Mouse (Mus musculus) layer of hippocampus, adult 18-20 months (tissue): ENCODE results near the gene Hist1h2ac. TPM values are rescaled to one million over a fixed set of nuclear protein-coding genes. Genes with fewer than 3 reads are reported as not detected.
A peak's percentile ranks its signal among the peaks of the same experiment; 100 is the strongest.
"Not testable (repeated sequence)": the region's sequence is repeated elsewhere in the genome, so short reads cannot be mapped to it uniquely, and the experiment has no call there.

Experiments used
- DNase-seq, 2 experiments: peaks; one replicate each; pipeline ENCODE4 v3.0.0; 2022; ENCODE audit warnings: low spot score in 2 of 2
- total RNA-seq, 2 experiments: library from RNA; stranded (reverse); gene quantifications; 2 replicates each; pipeline ENCODE4 v1.2.3; 2021

The Hist1h2ac gene
- total RNA-seq, 2 experiments from 2014 or later = 2.3 to 3.4 TPM

DNA sequence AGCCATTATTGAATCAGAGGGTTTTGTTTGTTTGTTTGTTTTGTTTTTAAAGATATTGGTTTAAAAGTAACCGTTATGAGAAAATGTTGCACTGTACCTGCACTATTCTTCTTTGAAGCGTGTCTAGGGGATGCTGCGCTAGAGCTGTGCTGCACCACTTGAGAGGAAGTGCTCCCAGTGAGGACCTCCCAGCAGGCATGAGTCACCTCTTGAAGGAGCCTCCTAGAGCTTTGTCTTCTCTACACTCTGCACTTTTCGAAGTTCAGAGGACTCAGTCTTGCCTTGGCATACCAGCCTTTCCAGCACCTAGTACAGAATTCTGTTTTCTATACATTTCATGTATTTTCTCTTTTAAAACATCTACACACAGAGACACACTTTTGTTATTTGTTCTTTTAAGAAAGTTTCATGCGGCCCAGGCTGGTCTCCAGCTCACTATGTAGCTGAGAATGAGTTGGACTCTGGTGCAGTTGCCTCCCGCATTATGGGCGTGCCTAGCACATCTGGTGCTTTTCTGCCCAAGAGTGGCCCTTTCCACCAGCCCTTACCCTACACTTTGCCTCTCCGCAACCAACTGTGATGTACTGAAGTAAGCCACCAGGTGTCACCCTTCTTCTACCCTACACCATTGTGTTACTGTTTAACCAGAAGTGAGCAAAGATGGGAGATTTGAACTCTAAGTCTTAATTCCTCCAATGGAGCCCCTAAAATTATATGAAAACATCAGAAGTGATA lies 17.2 kb upstream of the Hist1h2ac start:
- DNase-seq = peak; percentile 64 to 87

DNA sequence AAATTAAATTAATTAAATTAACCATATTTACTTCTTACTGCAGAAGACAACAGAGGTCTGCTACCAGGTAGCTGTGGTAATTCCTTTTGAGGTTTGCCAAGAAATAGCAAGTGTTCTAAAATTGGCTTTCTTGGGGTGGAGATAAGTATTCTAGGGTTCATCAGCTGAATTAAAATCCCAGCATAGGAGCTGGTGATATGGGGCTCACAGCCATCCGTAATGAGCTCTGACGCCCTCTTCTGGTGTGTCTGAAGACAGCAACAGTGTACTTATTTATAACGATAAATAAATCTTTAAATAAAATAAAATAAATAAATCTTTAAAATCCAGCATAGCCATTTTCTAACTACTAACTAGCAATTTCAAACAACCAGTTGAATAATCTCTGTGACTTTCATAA lies 16.0 kb upstream of the Hist1h2ac start:
- no peak for DNase-seq

DNA sequence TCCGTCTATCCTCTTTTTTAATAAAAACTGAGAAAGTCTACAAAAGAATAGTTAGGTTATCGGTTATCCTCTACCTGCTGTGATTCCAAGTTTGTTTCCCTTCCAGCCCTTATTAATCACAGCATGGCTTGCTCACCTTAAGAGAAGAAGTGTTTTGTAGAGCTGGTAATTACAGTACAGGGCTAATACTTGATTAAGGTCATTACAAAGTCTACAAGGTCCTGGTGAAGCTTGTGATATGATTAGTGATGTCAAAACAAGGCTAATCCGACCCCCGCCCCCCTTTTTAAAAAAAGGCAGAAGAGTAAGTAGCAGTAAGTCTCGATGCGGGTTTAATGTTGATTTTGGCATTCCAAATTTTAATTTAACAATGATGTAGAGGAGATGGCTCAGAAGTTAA lies 15.2 kb upstream of the Hist1h2ac start:
- DNase-seq = no peak

DNA sequence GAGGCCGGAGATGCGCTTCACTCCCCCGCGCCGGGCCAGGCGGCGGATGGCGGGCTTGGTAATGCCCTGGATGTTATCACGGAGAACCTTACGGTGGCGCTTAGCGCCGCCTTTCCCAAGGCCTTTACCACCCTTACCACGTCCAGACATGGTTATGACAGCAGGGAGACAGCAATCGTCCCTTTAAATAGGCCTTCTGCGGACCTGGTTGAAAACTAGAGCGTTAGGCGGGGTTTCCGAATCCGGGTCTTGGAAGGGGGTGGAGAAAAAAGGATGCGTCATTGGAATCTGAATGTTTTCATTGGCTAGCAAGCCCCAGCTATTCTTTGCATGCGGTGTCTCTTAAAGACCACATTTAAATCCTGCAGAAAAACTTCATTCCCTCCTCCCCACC lies 14.5 kb upstream of the Hist1h2ac start, which contains the start of gene Hist1h4c:
Hist1h4c (minus strand) TSS at position 155 of the 394 bp plus-strand sequence.
- DNase-seq = peak; percentile 98 to 99

DNA sequence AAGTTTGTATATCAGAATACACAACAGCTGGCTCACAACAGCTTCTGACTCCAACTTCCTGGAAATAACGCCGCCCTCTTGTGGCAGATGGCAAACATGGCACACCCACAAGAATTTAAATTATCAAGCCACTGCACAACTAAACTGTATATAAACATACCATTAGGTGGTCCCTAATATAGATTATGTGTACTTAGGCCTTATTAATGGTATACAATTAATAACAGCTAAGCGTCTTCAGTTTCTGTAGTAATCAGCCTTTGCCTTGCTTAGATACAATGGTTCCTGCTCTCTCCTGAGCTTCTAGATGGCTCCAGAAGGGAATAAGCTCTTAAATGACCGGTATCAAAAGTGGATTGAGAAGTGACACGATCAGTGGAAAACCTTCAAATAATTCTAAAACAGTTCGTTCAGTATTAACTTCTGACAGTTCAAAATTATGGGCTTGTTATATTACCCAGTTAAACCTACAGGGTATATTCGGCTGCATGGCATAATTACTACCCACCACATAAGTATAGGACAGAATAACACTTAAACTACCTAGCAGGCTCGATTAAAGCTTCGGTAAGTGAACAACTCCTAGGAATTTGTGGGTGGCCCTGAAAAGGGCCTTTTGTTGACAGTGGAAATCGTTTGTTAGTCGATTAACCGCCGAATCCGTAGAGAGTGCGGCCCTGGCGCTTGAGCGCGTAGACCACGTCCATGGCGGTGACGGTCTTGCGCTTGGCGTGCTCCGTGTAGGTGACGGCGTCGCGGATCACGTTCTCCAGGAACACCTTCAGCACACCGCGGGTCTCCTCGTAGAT lies 13.9 kb upstream of the Hist1h2ac start:
- DNase-seq = peak in 1 of 2 experiments; percentile 53

DNA sequence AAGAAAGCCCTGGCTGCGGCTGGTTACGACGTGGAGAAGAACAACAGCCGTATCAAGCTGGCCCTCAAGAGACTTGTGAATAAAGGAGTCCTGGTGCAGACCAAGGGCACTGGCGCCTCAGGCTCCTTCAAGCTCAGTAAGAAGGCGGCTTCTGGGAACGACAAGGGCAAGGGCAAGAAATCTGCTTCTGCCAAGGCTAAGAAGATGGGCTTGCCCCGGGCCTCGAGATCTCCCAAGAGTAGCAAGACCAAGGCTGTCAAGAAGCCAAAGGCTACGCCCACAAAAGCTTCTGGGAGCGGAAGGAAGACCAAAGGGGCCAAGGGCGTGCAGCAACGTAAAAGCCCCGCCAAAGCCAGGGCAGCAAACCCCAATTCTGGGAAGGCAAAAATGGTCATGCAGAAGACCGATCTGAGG lies 12.3 kb upstream of the Hist1h2ac start:
- no peak for DNase-seq

DNA sequence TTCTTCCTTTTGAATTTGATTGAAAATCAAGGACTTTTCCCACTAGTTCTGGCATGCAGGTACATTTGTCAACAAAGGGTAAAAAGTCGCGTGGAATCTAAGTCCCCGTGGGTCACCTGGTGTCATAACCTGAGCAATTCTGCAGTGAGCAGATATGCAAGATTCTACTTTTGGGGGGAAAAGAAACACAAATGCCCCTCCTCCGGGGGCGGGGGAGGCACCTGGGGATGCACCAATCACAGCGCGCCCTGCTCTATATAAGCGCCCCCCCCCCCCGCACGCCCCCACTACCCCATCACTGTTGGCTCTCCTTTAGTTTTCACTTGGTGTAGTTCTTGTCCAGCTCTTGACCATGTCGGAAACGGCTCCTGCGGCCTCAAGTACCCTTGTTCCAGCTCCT lies 11.8 kb upstream of the Hist1h2ac start, which contains the start of gene Hist1h1t:
Hist1h1t (plus strand) TSS at position 301 of the 400 bp plus-strand sequence.
- DNase-seq = no peak

DNA sequence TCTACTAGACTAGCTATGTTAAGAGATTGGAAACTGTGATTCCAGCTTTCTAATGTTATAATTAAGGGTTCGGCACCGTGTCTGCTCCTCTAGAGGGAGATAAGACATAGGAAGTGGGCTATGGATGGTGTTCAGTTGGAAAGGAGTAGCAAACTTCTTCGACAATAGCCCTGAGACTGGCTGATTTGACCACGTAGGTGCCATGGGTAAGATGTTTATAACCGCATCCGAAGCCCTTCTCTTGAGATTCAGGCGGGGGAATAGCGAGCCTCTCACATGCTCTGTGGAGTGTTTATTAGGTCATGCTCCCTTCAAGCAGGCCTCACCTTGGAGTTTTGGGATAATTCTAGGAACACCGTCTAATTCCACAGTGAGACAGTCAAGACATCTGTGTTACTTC lies 11.2 kb upstream of the Hist1h2ac start:
- DNase-seq = no peak

DNA sequence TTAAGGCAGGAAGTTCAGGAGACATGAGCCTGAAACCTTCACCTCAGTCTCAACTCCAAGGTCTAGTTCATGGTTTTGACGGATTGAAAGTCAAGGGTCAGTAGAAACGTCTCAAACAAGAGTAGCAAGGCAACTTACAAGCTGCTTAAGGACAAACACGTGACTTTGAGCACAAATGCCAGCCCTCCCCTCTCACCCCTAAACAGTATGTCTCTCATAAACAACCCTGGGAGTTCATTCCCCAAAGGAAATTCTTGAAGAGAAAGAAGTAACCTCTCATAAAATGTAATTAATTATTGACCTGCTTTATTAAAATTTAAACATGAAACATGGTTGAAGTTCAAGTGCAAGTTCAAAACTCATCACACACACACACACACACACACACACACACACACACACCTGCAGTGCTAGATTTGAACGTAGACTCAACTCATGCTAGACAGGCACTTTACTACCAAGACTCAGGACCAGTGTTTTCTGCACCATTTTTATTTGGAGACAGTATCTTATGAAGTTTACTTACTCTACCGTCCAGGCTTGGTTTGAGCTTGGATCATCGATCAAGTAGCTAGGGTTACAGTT lies 10.2 kb upstream of the Hist1h2ac start:
- DNase-seq = no peak

DNA sequence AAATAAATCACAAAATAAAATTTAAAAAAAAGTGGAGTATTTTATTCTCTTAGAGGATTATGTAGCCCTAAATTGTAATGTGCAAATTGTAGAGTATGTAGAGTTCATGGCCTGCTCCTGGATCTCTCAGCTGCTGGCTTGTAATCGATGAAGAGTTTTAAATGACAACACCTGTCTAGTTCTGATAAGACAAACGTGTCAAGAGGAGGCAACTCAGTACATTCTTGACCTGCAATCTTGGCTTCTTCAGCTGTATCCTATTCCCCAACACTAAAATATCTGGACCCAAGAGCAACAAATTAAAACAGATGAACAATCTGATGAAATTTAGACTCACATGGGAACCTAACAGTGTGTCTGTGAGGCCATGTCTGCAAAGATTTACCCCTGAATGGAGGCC lies 5.7 kb upstream of the Hist1h2ac start:
- no peak for DNase-seq

DNA sequence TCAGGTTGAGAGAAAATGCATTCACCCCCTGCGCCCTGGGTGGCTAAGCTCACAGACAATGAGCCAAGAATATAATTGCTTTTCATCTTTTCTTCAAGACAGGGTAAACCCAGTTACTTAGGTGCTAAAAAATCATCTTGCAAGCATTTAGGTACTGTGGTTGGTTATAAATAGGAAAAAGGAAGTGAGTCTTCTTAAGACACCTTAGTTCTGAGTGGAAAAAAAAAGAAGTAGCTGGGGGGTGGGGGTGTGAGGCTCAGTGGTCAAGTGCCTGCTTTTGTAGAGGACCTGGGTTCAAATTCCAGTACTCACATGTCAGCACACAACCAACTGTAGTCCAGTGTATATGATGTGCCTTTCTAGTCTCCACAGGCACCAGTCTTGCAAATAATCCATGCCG lies 5.2 kb upstream of the Hist1h2ac start:
- DNase-seq = no peak

DNA sequence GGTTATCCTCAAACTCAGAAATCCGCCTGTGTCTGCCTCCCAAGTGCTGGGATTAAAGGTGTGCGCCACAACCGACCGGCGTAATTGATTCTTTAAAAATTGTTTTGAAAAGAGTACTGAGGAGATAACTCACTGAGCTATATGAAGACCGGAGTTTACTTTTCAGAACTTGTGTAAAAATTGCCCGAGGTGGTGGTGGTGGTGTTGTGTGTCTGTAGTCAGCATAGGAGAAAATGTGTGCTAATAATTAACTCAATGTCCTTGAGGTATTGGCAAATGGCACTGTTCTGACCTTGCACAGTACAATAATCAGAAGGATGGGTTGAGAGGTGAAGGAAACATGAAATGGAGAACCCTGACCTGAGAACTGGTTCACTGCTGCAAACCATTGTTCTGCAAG lies 4.2 kb upstream of the Hist1h2ac start:
- DNase-seq = no peak

DNA sequence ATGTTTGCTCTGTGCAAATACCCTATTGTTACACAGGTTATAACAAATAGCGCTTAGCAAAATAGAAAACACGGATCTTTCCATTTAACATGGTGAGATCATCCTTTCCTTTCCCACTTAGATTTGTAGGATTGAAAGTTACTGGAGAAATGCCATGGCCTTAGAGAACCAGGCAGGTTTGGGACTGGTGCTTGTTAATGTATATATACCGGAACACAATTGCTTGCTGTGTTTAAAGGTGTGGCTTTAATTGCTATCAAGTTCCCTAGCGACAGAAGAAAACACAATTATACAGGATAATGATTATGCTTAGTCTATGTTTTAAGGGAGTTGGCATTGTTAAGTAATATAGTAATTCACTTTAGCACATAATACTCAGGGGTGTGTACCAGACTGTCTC lies 3.4 kb upstream of the Hist1h2ac start:
- no peak for DNase-seq

DNA sequence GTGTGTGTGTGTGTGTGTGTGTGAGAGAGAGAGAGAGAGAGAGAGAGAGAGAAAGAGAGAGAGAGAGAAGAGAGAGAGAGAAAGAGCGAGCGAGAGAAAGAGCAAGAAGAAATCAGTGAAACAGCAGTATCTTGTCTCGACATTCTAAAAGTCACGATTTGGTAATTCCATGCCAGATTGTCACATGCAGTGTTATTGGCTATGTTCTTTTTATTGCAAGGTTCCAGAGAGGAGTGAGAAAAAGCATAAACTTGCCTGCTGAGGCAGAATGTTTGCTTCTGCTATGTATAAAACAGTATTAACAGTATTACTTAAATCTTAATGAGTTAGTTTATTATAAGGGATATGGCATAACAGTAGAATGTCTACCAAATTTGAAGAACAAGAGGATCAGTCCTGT lies 2.2 kb upstream of the Hist1h2ac start:
- DNase-seq = no peak

DNA sequence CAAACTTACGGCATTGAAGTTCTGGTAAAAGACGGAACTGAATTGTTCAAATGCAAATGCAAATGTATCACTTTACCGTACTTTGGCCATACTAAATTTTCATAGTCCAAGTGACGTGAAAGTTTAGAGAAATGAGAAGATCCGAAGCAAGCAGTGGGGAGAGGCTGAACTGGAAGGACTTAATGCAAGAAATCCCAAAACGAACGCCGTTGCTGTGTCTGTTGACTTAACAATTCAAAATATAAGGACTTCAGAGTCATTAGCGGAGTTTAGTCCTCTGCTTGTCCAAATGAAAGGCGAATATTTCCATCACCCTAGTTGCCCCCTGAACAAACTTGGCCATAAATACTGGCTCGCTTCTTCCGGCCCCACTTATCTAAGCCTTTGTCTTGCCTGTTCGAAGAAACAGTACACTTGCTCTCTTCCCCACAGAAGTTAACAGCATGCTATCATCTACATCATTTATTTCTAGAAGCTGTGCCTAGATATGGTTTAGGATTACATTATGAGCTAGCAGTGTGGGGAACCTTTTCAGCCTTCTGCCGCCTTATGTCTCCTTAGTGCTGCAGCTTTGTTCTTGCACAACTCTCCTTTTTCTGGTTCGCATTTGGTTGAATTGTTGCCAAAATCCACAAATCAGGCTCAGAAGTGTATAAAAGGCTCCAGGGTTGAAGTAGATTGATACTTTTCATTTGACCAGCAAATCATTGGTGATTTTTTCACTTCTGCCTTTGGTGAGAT lies 1.5 kb upstream of the Hist1h2ac start:
- DNase-seq = peak in 1 of 2 experiments; percentile 52

DNA sequence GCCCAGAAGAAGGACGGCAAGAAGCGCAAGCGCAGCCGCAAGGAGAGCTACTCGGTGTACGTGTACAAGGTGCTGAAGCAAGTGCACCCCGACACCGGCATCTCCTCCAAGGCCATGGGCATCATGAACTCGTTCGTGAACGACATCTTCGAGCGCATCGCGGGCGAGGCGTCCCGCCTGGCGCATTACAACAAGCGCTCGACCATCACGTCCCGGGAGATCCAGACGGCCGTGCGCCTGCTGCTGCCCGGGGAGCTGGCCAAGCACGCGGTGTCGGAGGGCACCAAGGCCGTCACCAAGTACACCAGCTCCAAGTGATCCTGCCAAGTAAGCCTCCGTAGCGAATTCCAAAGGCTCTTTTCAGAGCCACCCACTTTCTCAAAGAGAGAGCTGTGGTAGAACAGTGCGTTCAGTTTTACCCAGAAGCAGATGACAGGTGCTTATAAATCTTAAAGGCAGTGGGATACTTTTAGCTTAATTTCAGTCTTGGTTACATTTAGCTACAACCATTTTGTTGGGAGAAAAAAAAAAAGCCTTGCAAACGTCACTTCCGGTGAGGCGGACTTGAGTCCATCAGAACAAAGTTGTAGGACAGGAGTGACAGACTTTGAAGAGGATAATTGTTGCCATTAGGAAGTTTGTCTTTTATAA lies 672 bp upstream of the Hist1h2ac start:
- peak; percentile 27 to 70 for DNase-seq

DNA sequence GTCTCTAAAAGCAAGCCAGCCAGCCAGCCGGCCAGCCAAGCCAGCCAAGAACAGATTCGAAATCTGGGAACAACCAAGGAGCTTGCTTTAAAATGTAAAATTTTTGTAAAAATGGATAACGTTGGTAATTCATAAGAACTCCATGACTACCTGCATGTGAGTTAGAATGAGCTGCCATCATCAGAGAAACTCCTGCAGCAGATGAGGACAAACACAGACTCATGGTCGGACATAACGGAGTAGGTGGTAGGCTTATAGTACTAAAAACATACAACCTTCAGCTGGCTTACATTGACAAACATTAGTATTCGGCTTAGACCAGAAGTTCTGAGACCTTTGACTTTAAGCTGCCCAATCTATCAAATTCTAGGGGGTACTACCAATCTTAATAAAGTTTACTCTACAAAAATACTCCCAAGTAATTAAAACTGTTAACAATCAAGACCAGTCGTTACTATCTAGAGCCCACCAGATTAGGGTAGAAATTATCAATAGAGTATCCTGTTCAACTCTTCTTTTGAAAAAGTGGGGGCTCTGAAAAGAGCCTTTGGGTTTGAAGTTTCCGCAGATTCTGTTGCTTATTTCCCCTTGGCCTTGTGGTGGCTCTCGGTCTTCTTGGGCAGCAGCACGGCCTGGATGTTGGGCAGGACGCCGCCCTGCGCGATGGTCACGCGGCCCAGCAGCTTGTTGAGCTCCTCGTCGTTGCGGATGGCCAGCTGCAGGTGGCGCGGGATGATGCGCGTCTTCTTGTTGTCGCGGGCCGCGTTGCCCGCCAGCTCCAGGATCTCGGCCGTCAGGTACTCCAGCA lies 597 bp downstream of the Hist1h2ac start:
- not testable (repeated sequence) for DNase-seq

DNA sequence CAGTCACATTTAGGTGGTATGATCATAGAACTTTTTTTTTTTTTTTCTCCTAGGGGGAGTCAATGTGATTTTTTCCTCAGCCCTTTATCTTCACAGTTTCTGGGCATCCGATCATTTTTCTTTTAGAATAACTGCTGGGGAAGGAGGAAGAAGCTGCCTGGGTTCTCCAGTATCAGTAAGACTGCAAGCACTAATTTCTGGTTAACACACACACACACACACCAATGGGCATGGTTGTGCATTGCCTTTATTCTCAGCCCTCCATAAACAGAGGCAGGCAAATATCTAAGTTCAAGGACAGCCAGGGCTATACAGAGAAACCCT lies 1.2 kb downstream of the Hist1h2ac start:
- DNase-seq = no peak

DNA sequence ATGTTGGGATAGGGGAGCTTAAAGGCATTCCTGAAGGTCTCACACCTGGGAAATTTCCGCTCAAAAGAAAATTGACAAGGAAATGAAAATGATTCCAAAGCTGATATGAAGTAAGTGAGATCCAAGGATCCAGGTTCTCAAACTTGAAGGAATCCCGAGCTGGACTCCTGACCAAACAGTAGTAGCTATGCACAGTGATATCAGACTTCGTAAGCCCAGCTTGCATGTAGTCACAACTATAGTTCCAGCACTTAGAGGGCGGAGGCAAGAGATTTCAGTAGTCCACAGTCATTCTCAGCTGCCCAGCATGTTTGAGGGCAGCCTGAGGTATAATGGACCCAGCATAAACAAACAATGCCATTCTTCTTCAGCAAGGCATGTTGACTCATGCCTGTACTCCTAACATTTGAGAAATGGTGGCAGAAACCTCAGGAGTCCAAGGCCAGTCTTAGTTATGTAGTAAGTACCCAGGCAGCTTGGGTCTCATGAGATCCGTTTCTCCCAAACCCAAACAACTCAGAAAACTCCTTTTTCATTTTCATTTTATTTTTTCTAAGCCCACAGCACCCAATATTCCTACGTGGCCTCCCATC lies 1.7 kb downstream of the Hist1h2ac start:
- DNase-seq = no peak

DNA sequence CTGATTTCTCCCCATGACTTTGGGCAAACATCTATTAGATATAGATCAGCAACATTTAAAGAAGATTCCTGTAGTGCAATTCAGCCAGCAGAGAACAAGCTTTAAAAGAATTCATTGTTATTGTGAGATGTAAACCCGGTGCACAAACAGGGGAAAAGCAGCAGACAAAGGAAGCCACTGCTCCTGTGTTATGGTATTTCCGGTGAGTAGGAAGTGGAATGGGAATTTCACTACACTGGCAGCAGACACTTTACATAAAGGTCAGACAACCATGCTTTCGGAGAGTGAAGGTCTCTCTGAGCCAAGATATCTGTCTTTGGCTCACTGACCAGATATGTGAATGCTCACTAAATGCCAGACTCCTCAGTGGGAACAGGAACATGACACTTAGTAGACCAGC lies 21.2 kb downstream of the Hist1h2ac start:
- no peak for DNase-seq
